Mouse (Mus musculus) MEL (cell line): Measurements from ENCODE around the gene Gucy1b1.

ENCODE experiments used
- CTCF ChIP-seq, 3 experiments: IDR thresholded peaks in 2 of 3; conservative IDR thresholded peaks in 1 of 3; 2 replicates each; pipeline ENCODE4 v1.5.1; 2011 to 2012; ENCODE audit warnings: low read length in 3 of 3, low read depth in 2 of 3, mild to moderate bottlenecking in 2 of 3, improper control_type of control experiment in 1 of 3, inconsistent platforms in 1 of 3, mixed read lengths in 1 of 3, moderate library complexity in 1 of 3; ENCODE audit not compliant: control insufficient read depth in 1 of 3, insufficient read depth in 1 of 3, poor library complexity in 1 of 3, severe bottlenecking in 1 of 3
- POLR2A ChIP-seq, 2 experiments: IDR thresholded peaks; 2 replicates each; pipeline ENCODE4 v1.6.1; 2011 to 2012; ENCODE audit warnings: low read length in 2 of 2, mild to moderate bottlenecking in 2 of 2, control low read depth in 1 of 2, improper control_type of control experiment in 1 of 2, low read depth in 1 of 2, moderate library complexity in 1 of 2; ENCODE audit not compliant: control insufficient read depth in 1 of 2, insufficient read depth in 1 of 2, poor library complexity in 1 of 2

DNA sequence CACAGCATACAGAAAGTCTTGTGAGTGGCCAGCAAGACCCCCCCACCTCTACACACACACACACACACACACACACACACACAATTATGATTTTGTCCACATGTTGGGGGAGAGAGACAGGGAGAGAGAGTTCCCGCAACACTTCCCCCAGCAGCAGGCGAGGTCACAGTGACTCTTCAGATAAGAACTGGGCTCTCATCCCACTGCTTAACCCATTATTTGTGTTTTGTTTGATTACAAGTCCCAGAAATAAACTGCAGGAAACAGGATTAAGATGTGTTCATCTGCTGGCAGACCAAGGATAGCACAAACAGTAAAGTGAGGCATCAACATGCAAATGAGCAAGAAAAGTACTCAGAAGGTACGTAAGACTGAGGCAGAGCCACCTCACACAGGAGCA is 37.5 kb upstream of the Gucy1b1 start:
- TF ChIP-seq CTCF (IDR thresholded peaks at IDR 0.05 in 2 of 3, conservative IDR thresholded peaks at IDR 0.05 in 1 of 3; ENCODE audit: control insufficient read depth in 1 of 3, insufficient read depth in 1 of 3, low read depth in 2 of 3, low read length in 3 of 3, poor library complexity in 1 of 3, severe bottlenecking in 1 of 3), result no peak
- TF ChIP-seq POLR2A (IDR thresholded peaks at IDR 0.05; ENCODE audit: control insufficient read depth in 1 of 2, insufficient read depth in 1 of 2, low read depth in 1 of 2, low read length in 2 of 2, poor library complexity in 1 of 2), result no peak
